ENCODE assay signal across 7 mouse cellular contexts in genomic region chr16:94569229-94570176, GRCm38 (mm10). TPM values are rescaled to one million over a fixed set of nuclear protein-coding genes. Genes with fewer than 3 reads are reported as not detected.
DNase-seq lines count a peak whose midpoint lies in the region; ATAC-seq lines count a peak whose summit lies in the region.

Dyrk1a (plus strand) TSS chr16:94570010.

- DNase-seq in adrenal gland, postnatal 14 days = peak; percentile 100
- DNase-seq in embryonic facial prominence, embryonic 11.5 days (ENCODE audit: low spot score) = peak; percentile 99
- DNase-seq in kidney, adult 11 months = peak; percentile 98
- peak; percentile 99 for DNase-seq in limb, embryonic 10.5 days (ENCODE audit: low spot score)
- DNase-seq in spleen, adult 12 weeks (ENCODE audit: low spot score) = peak; percentile 99

- peak within 1 kb of the TSS; percentile 64 for H3K4me2 ChIP-seq in embryonic facial prominence, embryonic 11.5 days (ENCODE audit: low read depth, low read length)
- peak within 1 kb of the TSS; percentile 81 for H3K4me2 ChIP-seq in midbrain, embryonic 13.5 days (replicated peaks)

- no peaks in the 10 kb centered on the region for H3K9me3 ChIP-seq in embryonic facial prominence, embryonic 11.5 days (replicated peaks; ENCODE audit: control insufficient read depth, low read length)
- no peaks in the 10 kb centered on the region for H3K9me3 ChIP-seq in limb, embryonic 10.5 days (replicated peaks)
- H3K9me3 ChIP-seq in midbrain, embryonic 13.5 days = no peaks in the 10 kb centered on the region

- no peaks in the 10 kb centered on the region for H3K36me3 ChIP-seq in embryonic facial prominence, embryonic 11.5 days (replicated peaks; ENCODE audit: control insufficient read depth, insufficient read depth, low read depth, low read length)
- no peaks in the 10 kb centered on the region for H3K36me3 ChIP-seq in limb, embryonic 10.5 days
- no peaks in the 10 kb centered on the region for H3K36me3 ChIP-seq in midbrain, embryonic 13.5 days

- peak within 1 kb of the TSS; percentile 99 for H3K9ac ChIP-seq in embryonic facial prominence, embryonic 11.5 days (replicated peaks; ENCODE audit: low read length)
- peak within 1 kb of the TSS; percentile 100 for H3K9ac ChIP-seq in midbrain, embryonic 13.5 days (replicated peaks)

- ATAC-seq in embryonic facial prominence, embryonic 11.5 days (replicated peaks; ENCODE audit: insufficient number of reproducible peaks, low FRiP score, low TSS enrichment, low read depth) = peak; percentile 87
- ATAC-seq in granulocyte monocyte progenitor cell, adult 5-6 weeks (replicated peaks; ENCODE audit: poor library complexity, severe bottlenecking) = peak; percentile 80
- ATAC-seq in midbrain, embryonic 13.5 days = peak; percentile 93

- under 1% methylated on average over 68 of the region's 133 CpGs for WGBS in embryonic facial prominence, embryonic 11.5 days
- WGBS in limb, embryonic 10.5 days = under 1% methylated on average over 116 of the region's 133 CpGs
- WGBS in midbrain, embryonic 13.5 days = under 1% methylated on average over 100 of the region's 133 CpGs

- H3K4me1 ChIP-seq in embryonic facial prominence, embryonic 11.5 days (ENCODE audit: control insufficient read depth, insufficient read depth, low read length) = no peaks in the 10 kb centered on the region; the same call in 1 of the 2 replicates
- peaks cover 22% of the 10 kb centered on the region for H3K4me1 ChIP-seq in limb, embryonic 10.5 days
- H3K4me1 ChIP-seq in midbrain, embryonic 13.5 days (replicated peaks) = peaks cover 35% of the 10 kb centered on the region

- H3K27ac ChIP-seq in embryonic facial prominence, embryonic 11.5 days (replicated peaks; ENCODE audit: low read depth, low read length) = peak within 1 kb of the TSS; percentile 100
- peak within 1 kb of the TSS; percentile 100 for H3K27ac ChIP-seq in limb, embryonic 10.5 days
- H3K27ac ChIP-seq in midbrain, embryonic 13.5 days = peak within 1 kb of the TSS; percentile 100

- H3K27me3 ChIP-seq in embryonic facial prominence, embryonic 11.5 days (ENCODE audit: control insufficient read depth, insufficient read depth, low read length) = no peaks in the 10 kb centered on the region
- no peaks in the 10 kb centered on the region for H3K27me3 ChIP-seq in limb, embryonic 10.5 days (ENCODE audit: low read depth, poor library complexity, severe bottlenecking)
- H3K27me3 ChIP-seq in midbrain, embryonic 13.5 days = no peaks in the 10 kb centered on the region

- peak within 1 kb of the TSS; percentile 95 for H3K4me3 ChIP-seq in embryonic facial prominence, embryonic 11.5 days (ENCODE audit: low read depth, low read length)
- H3K4me3 ChIP-seq in limb, embryonic 10.5 days = peak within 1 kb of the TSS; percentile 99
- H3K4me3 ChIP-seq in midbrain, embryonic 13.5 days (replicated peaks) = peak within 1 kb of the TSS; percentile 99

RNA-seq across cellular contexts. Expression of gene Dyrk1a, which starts in this region (rescaled TPM):
- total RNA-seq in adrenal gland, postnatal 14 days (2021) = 61.3 and 65.3 TPM in 2 replicates
- polyA plus RNA-seq in embryonic facial prominence, embryonic 11.5 days (2014; fragmentation: Nextera tagmentation; extraction: Ambion mirVana) = 12.1 and 13.6 TPM in 2 replicates
- total RNA-seq in granulocyte monocyte progenitor cell, adult 5-6 weeks (2014; fragmentation: Nextera tagmentation) = 35.6 and 60.1 TPM in 2 replicates
- 61.1 and 64.9 TPM in 2 replicates for total RNA-seq in granulocyte monocyte progenitor cell, adult 5-6 weeks (2017)
- 8.2 and 8.9 TPM in 2 replicates for polyA plus RNA-seq in limb, embryonic 10.5 days (2016; fragmentation: Nextera tagmentation; extraction: Ambion mirVana)
- 11.7 and 12.7 TPM in 2 replicates for polyA plus RNA-seq in midbrain, embryonic 13.5 days (2015; fragmentation: Nextera tagmentation; extraction: Ambion mirVana)

Comparison
In these comparisons a context has a peak if more than half of its experiments do, and no peak if none do; other contexts are left out.
1. Peak in every context shown above with its lines: DNase-seq, ATAC-seq, H3K4me3 ChIP-seq and H3K27ac ChIP-seq.